Mouse (Mus musculus) hematopoietic stem cell, adult 5-6 weeks (primary cell): ENCODE measurements at regions not wholly inside any gene's neighbourhood (a gene's known extent, or its start where the extent isn't known, plus 50 kb on each side); places are given as distances from the start of the nearest gene placed in this dataset.

ENCODE experiments used
- ATAC-seq, 2 experiments: fragments of 125-278 bp in 1 of 2; replicated peaks in 1 of 2; 2 replicates each; pipeline ENCODE4 v1.8.0; 2016 to 2017; ENCODE audit warnings: inconsistent platforms in 2 of 2, mild to moderate bottlenecking in 2 of 2, moderate number of reproducible peaks in 2 of 2, low read depth in 1 of 2, moderate TSS enrichment in 1 of 2; ENCODE audit not compliant: low FRiP score in 2 of 2, poor library complexity in 2 of 2, severe bottlenecking in 2 of 2, insufficient read depth in 1 of 2, low TSS enrichment in 1 of 2

DNA sequence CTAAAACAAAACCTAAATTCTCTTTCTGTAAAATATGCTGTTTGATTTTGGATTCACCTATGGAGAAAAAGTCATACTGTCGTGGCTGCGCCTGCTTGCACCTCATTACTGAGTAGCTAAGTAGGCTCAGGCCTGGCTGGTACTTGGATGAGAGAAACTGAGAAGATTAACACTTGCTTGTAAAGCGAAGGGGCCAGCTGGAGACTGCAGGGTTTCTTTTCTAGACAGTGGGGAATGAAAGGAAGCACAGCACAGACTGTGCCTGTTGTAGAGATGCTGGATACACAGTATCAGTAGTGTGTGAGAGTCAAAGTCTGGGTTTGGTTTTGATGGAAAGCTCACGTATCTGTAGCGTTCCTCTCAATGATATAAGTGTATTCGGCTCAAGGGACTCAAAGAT lies 123.5 kb downstream of the Ackr3 start:
- ATAC-seq, result no peak

DNA sequence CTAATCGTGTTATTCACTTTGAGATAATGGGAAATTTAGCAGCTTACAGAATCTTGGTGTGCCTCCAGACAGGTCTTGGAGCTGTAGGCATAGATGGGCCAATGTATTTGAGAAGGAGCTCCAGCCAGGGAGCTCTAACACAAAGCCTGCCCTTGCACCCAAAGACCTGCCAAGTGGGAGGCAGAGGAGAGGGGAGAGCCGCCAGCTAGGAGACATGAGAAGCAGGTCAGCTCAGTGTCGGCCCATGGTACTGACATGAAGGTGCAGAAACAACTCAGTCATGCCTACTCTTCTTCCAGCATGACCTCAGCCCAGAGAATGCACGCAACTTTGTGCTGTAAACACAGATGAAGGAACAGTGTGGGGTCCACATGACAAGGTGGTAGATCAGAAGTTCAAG lies 128.8 kb downstream of the Ackr3 start:
- no peak for ATAC-seq

- no peak for ATAC-seq
Observed at GRCm38 (mm10) chr1:90333676-90334430, 130.1 kb downstream of the Ackr3 start.

- ATAC-seq, result no peak
Observed at GRCm38 (mm10) chr1:90335001-90335747, 131.4 kb downstream of the Ackr3 start.

DNA sequence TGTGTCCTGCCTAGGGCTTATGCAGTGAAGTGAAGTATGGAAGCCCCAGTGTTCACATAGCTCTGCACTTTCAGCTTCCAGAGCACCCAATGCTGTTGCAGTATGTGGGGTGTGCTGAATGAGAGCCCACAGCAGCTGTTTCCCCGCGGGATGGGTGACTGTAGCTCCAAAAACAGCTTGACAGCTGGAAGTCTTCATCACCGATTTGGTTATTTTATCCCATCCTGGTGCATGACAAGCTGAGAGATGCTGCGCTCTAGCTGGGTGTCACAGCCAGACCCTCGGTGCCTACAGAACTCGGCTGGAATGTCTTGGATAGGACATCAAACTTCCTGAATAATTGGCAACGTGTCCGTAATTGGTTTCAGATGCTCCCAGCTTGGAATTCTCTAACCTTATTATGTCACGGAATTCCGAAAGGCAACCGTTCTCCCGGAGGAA lies 134.1 kb downstream of the Ackr3 start:
- no peak for ATAC-seq

DNA sequence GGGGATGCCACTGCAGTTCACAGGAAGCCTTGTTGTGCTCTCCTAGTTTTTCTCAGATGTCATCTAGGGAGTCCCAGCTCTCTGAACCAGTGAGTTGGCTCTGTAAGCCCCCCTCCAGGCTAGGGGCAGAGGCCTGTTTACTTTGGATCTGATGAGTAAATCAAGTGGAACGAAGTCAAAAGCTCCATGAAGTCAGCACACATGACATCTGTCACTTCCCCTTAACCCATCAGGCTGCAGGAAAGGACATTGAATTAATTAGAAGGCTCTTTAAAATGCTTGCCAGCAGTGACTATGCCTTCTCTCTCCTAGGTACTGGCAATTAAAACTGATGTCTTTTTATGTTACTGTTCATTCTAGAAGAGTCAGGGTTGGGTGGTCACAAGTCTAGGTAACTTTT lies 138.6 kb downstream of the Ackr3 start:
- ATAC-seq, result no peak

DNA sequence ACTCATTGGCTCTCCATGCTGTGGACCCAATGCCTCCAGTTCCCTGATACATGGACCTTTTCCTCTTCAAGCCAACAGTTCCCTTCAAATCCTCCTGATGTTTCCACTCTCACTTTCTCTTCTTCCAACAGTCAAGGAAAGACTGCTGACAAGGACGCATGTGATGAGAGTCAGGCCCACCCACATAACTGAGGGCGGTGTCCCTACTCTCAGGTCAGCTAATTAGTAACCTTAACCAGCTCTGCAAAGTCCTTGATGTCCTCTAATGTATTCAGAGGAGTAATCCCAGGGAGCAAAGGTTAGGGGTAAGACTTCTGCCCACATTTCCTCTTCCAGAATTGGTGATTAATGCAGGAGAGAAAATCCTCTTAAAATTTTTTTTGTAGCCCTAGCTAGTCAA lies 139.7 kb downstream of the Ackr3 start:
- ATAC-seq, result no peak

DNA sequence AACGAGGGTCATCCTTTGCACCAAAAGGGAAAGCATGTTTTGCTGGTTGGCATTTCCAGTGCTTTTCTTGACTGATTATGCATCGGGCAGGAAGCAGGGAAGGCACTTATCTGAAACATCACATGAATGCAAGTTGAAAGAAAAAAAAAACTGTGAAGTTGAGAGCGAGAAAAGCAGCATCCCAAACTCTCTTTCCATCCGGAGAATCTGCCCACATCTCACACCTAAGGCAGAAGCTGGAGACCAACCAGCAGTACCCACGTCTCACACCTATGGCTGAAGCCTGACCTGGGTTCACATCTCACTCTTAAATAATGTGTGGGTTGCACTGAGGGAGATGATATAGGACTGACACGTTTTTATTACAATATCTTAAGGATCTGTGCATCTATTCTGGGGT lies 143.3 kb downstream of the Ackr3 start:
- ATAC-seq, result no peak

DNA sequence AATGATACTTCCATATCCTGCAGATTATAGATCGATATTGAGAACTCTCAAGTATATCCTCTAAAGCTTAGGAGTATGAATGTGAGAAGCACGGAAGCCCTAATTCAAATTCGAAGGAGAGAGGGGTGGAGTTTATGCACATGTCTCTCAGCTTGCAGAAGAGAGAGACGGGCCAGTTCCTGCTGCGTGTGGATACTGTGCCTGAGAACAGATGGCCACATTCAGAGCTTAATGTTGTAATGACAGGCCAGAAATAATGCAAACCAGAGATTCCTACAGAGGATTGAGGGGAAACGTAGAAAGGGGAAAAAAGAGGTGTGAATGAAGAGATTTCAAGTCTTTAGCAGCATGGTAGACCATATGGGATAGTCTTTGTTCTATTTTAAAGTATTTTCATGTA lies 145.8 kb downstream of the Ackr3 start:
- ATAC-seq, result no peak

GRCm38 (mm10) chr1:90353325-90353724 lies 149.5 kb downstream of the Ackr3 start:
- ATAC-seq, result no peak

DNA sequence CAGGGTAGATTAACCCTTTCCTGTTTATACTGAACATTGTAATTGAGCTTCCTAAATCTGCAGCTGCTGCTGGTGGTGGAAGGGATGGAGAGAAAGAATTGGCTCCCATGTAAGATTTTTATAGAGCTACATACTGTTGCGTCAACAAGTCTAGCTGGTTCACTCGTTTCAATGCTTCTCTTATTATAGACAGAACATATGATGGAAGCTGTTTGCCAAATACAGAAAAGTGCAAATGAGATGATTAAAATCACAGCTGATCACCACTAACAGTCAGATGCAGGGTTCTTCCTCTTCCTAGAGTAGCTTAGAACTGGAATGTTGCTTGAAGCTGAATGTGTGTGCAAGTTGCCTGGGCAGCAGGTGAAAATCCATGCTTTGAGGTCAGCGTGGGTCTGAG lies 152.8 kb downstream of the Ackr3 start:
- no peak for ATAC-seq

GRCm38 (mm10) chr1:90357391-90357790 lies 153.6 kb downstream of the Ackr3 start:
- ATAC-seq, result no peak

DNA sequence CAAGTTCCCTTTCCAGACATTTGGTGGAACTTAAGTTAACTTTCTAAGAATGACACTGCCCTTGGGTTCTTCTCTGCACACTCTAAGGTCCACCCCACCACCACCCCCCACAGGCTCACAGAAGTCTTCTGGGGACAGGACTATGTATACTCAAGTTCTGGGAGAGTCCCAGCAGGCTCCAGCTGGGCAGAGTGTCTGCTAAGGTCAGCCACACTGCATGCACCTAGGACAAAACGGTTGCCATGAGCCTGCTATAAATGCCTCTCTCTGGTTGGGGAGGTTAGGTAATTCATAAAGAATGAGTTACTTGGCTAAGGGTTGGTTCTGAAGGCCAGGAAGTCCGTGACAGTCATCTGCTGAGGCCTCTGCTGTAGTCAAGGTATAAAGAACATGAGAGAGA lies 155.2 kb downstream of the Ackr3 start:
- no peak for ATAC-seq

DNA sequence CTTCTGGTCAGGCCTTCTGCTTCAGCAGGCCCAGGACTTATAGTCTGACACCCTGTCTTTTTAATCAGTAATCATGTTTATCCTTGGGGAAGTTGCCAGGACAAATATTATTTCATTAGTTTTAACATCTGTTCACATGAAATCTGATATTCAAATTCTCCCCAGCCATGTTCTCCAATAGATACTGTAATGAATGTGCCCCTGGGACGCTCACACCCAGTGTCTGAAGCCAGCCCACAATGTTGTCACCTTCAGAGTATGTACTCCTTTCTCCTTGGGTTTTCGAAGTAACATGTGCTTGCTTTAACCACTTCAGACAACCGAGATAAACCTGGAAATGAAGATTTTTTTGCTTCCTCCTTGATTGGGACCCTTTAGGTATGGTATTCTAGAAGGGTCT lies 156.3 kb downstream of the Ackr3 start:
- no peak for ATAC-seq

DNA sequence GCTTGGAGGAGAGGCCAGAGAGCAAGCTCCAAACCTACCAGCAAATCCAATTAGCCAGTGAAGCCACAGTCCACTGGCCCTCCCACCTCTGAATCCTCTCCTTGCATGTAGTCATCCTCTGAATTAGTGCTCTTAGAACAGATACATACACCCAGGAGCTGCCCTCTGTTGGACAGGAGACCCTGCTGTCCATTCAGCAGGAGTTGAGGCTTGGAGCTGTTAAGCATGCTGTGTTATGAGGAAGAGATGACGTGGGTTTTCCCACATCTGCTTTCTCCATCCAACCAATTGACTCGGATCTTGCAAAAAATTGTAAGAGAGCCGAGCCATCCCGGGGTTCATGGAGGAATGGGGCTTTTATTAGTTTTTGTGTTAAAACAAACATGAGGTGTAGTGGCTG lies 160.7 kb downstream of the Ackr3 start:
- no peak for ATAC-seq

GRCm38 (mm10) chr1:90368581-90368980 lies 164.8 kb downstream of the Ackr3 start:
- peak; percentile 81 to 85 for ATAC-seq

- no peak for ATAC-seq
Observed at GRCm38 (mm10) chr1:90369287-90369686, 165.5 kb downstream of the Ackr3 start.

GRCm38 (mm10) chr1:90370766-90371165 lies 167.0 kb downstream of the Ackr3 start:
- no peak for ATAC-seq

GRCm38 (mm10) chr1:90373001-90373400 lies 169.2 kb downstream of the Ackr3 start:
- ATAC-seq, result no peak
